Mouse (Mus musculus): ENCODE results near the gene Tmem80. TPM values are rescaled to one million over a fixed set of nuclear protein-coding genes. Genes with fewer than 3 reads are reported as not detected.

Gene Tmem80
- total RNA-seq, 2 experiments from 2014 or later: 25.7 to 25.9 TPM

- no peak for DNase-seq (ENCODE audit: low spot score in 2 of 2)
These were observed 8.1 kb upstream of the Tmem80 start for GRCm38 (mm10) chr7:141319446-141319845.

- DNase-seq (ENCODE audit: low spot score in 2 of 2): no peak
These were observed 2.9 kb upstream of the Tmem80 start for GRCm38 (mm10) chr7:141324686-141325085.

GRCm38 (mm10) chr7:141326546-141327446 lies 743 bp upstream of the Tmem80 start:
- DNase-seq (ENCODE audit: low spot score in 2 of 2): peak in 1 of 2 experiments; percentile 53

GRCm38 (mm10) chr7:141328373-141328990 lies 943 bp downstream of the Tmem80 start:
- no peak for DNase-seq (ENCODE audit: low spot score in 2 of 2)

GRCm38 (mm10) chr7:141330706-141331105 lies 3.2 kb downstream of the Tmem80 start:
- no peak for DNase-seq (ENCODE audit: low spot score in 2 of 2)

GRCm38 (mm10) chr7:141331990-141332389 lies 4.5 kb downstream of the Tmem80 start:
- DNase-seq (ENCODE audit: low spot score in 2 of 2): no peak

GRCm38 (mm10) chr7:141335044-141335579 lies 7.6 kb downstream of the Tmem80 start:
- DNase-seq (ENCODE audit: low spot score in 2 of 2): no peak

GRCm38 (mm10) chr7:141335682-141336081 lies 8.1 kb downstream of the Tmem80 start:
- no peak for DNase-seq (ENCODE audit: low spot score in 2 of 2)

GRCm38 (mm10) chr7:141336296-141336695 lies 8.8 kb downstream of the Tmem80 start:
- no peak for DNase-seq (ENCODE audit: low spot score in 2 of 2)

GRCm38 (mm10) chr7:141337716-141338416 lies 10.3 kb downstream of the Tmem80 start:
- DNase-seq (ENCODE audit: low spot score in 2 of 2): no peak

- no peak for DNase-seq (ENCODE audit: low spot score in 2 of 2)
These were observed 11.1 kb downstream of the Tmem80 start, which contains the start of gene Eps8l2 for GRCm38 (mm10) chr7:141338576-141339131. TSS of gene Eps8l2 (plus strand) at chr7:141338880.

GRCm38 (mm10) chr7:141339215-141339920 lies 11.8 kb downstream of the Tmem80 start:
- no peak for DNase-seq (ENCODE audit: low spot score in 2 of 2)

GRCm38 (mm10) chr7:141340023-141340422 lies 12.5 kb downstream of the Tmem80 start:
- no peak for DNase-seq (ENCODE audit: low spot score in 2 of 2)

GRCm38 (mm10) chr7:141340476-141340875 lies 12.9 kb downstream of the Tmem80 start:
- DNase-seq (ENCODE audit: low spot score in 2 of 2): no peak

GRCm38 (mm10) chr7:141341689-141342226 lies 14.2 kb downstream of the Tmem80 start:
- no peak for DNase-seq (ENCODE audit: low spot score in 2 of 2)

- DNase-seq (ENCODE audit: low spot score in 2 of 2): no peak
These were observed 15.7 kb downstream of the Tmem80 start for GRCm38 (mm10) chr7:141343230-141343629.

GRCm38 (mm10) chr7:141343696-141344095 lies 16.2 kb downstream of the Tmem80 start:
- DNase-seq (ENCODE audit: low spot score in 2 of 2): no peak

- no peak for DNase-seq (ENCODE audit: low spot score in 2 of 2)
These were observed 17.2 kb downstream of the Tmem80 start for GRCm38 (mm10) chr7:141344787-141345186.

GRCm38 (mm10) chr7:141351061-141351460 lies 23.5 kb downstream of the Tmem80 start:
- DNase-seq (ENCODE audit: low spot score in 2 of 2): no peak

- no peak for DNase-seq (ENCODE audit: low spot score in 2 of 2)
These were observed 27.5 kb downstream of the Tmem80 start for GRCm38 (mm10) chr7:141355051-141355450.

Measured in adrenal gland, adult 18-20 months (tissue).